Mouse (Mus musculus): ENCODE data around the gene Xlr5c. TPM values are rescaled to one million over a fixed set of nuclear protein-coding genes. Genes with fewer than 3 reads are reported as not detected.
"Not testable (repeated sequence)": the region's sequence is repeated elsewhere in the genome, so short reads cannot be mapped to it uniquely, and the experiment has no call there.

Xlr5c gene
- polyA plus RNA-seq, 1 experiment from 2014 or later: not detected

GRCm38 (mm10) chrX:73242821-73243325 is 49.9 kb downstream of the Xlr5c start, which contains the start of gene Xlr4c:
Gene Xlr4c, minus strand, starts transcription at chrX:73243130.
- H3K27ac ChIP-seq (replicated peaks); H3K4me1 ChIP-seq; H3K4me2 ChIP-seq (replicated peaks); H3K36me3 ChIP-seq; H3K9ac ChIP-seq; H3K4me3 ChIP-seq (replicated peaks); ATAC-seq (ENCODE audit: insufficient number of reproducible peaks, low FRiP score, low TSS enrichment, low read depth); H3K9me3 ChIP-seq (replicated peaks); H3K27me3 ChIP-seq: not testable (repeated sequence)
- 75% methylated on average over 14 of the region's 14 CpGs for WGBS

Other genes starting within 250 kb of the Xlr5c start
- 0.12 and 0.16 TPM in 2 replicates for gene Pnma3, start 228.2 kb downstream of the Xlr5c start, polyA plus RNA-seq (2015; fragmentation: Nextera tagmentation; extraction: Ambion mirVana)
- 0.53 and 0.72 TPM in 2 replicates for gene Xlr4a, start 210.5 kb downstream of the Xlr5c start, polyA plus RNA-seq (2015; fragmentation: Nextera tagmentation; extraction: Ambion mirVana)
- gene Xlr3a, start 195.9 kb downstream of the Xlr5c start, polyA plus RNA-seq (2015; fragmentation: Nextera tagmentation; extraction: Ambion mirVana): 2.0 and 2.1 TPM in 2 replicates
- 0.08 and 0.15 TPM in 2 replicates for gene Gm14685, start 175.9 kb downstream of the Xlr5c start, polyA plus RNA-seq (2015; fragmentation: Nextera tagmentation; extraction: Ambion mirVana)
- not detected in 2 replicates for gene Xlr5b, start 144.2 kb downstream of the Xlr5c start, polyA plus RNA-seq (2015; fragmentation: Nextera tagmentation; extraction: Ambion mirVana)
- 0.08 TPM in 1 of 2 replicates, not detected in the other for gene DXBay18, start 143.5 kb downstream of the Xlr5c start, polyA plus RNA-seq (2015; fragmentation: Nextera tagmentation; extraction: Ambion mirVana)
- not detected in 2 replicates for gene Spin2d, start 116.0 kb downstream of the Xlr5c start, polyA plus RNA-seq (2015; fragmentation: Nextera tagmentation; extraction: Ambion mirVana)
- 7.8 and 11.0 TPM in 2 replicates for gene Xlr3b, start 100.8 kb downstream of the Xlr5c start, polyA plus RNA-seq (2015; fragmentation: Nextera tagmentation; extraction: Ambion mirVana)
- gene Xlr4b, start 78.6 kb downstream of the Xlr5c start, polyA plus RNA-seq (2015; fragmentation: Nextera tagmentation; extraction: Ambion mirVana): 0.70 and 1.0 TPM in 2 replicates
- 13.3 and 14.6 TPM in 2 replicates for gene F8a, start 64.7 kb downstream of the Xlr5c start, polyA plus RNA-seq (2015; fragmentation: Nextera tagmentation; extraction: Ambion mirVana)
- gene Xlr4c, start 49.8 kb downstream of the Xlr5c start, polyA plus RNA-seq (2015; fragmentation: Nextera tagmentation; extraction: Ambion mirVana): 0.58 and 0.75 TPM in 2 replicates
- not detected in 2 replicates for gene Xlr3c, start 27.6 kb downstream of the Xlr5c start, polyA plus RNA-seq (2015; fragmentation: Nextera tagmentation; extraction: Ambion mirVana)
- gene Xlr5a, start within 50 bp of the Xlr5c start, polyA plus RNA-seq (2015; fragmentation: Nextera tagmentation; extraction: Ambion mirVana): not detected in 2 replicates
- not detected in 2 replicates for gene Gm45015, start 43.9 kb upstream of the Xlr5c start, polyA plus RNA-seq (2015; fragmentation: Nextera tagmentation; extraction: Ambion mirVana)
- gene Zfp275, start 49.6 kb upstream of the Xlr5c start, polyA plus RNA-seq (2015; fragmentation: Nextera tagmentation; extraction: Ambion mirVana): 17.2 and 17.7 TPM in 2 replicates
- 0.09 TPM in 1 of 2 replicates, not detected in the other for gene Gm18336, start 105.8 kb upstream of the Xlr5c start, polyA plus RNA-seq (2015; fragmentation: Nextera tagmentation; extraction: Ambion mirVana)
- 0.33 and 0.34 TPM in 2 replicates for gene Zfp92, start 118.1 kb upstream of the Xlr5c start, polyA plus RNA-seq (2015; fragmentation: Nextera tagmentation; extraction: Ambion mirVana)
- gene Trex2, start 142.4 kb upstream of the Xlr5c start, polyA plus RNA-seq (2015; fragmentation: Nextera tagmentation; extraction: Ambion mirVana): 12.3 and 13.0 TPM in 2 replicates
- 56.5 and 58.7 TPM in 2 replicates for gene Haus7, start 166.1 kb upstream of the Xlr5c start, polyA plus RNA-seq (2015; fragmentation: Nextera tagmentation; extraction: Ambion mirVana)
- 302 and 313 TPM in 2 replicates for gene Bgn, start 190.6 kb upstream of the Xlr5c start, polyA plus RNA-seq (2015; fragmentation: Nextera tagmentation; extraction: Ambion mirVana)
- 0.41 and 0.43 TPM in 2 replicates for gene Atp2b3, start 210.1 kb upstream of the Xlr5c start, polyA plus RNA-seq (2015; fragmentation: Nextera tagmentation; extraction: Ambion mirVana)